Mouse (Mus musculus) c-Kit-negative CD71-positive TER-119-positive erythroid progenitor cells, embryonic 14.5 days (primary cell): ENCODE measurements around the gene Sync.

Experiments
- DNase-seq: peaks from one replicate; pipeline ENCODE4 v3.0.0-alpha.2; 2013; ENCODE audit warnings: low read depth, low spot score

Sync gene

GRCm38 (mm10) chr4:129303816-129304215 lies 16.4 kb downstream of the Sync start:
- no peak for DNase-seq

- DNase-seq = no peak
These were observed 16.9 kb downstream of the Sync start for GRCm38 (mm10) chr4:129304306-129304705.

GRCm38 (mm10) chr4:129307936-129308335 lies 20.5 kb downstream of the Sync start:
- no peak for DNase-seq

GRCm38 (mm10) chr4:129313886-129314285 lies 26.5 kb downstream of the Sync start:
- no peak for DNase-seq

- no peak for DNase-seq
These were observed 33.5 kb downstream of the Sync start for GRCm38 (mm10) chr4:129320876-129321275.

GRCm38 (mm10) chr4:129322042-129322441 lies 34.6 kb downstream of the Sync start:
- no peak for DNase-seq

GRCm38 (mm10) chr4:129323491-129323890 lies 36.1 kb downstream of the Sync start:
- DNase-seq = no peak

GRCm38 (mm10) chr4:129324756-129325155 lies 37.3 kb downstream of the Sync start:
- DNase-seq = no peak

GRCm38 (mm10) chr4:129326191-129326590 lies 38.8 kb downstream of the Sync start:
- no peak for DNase-seq

GRCm38 (mm10) chr4:129332846-129333245 lies 45.4 kb downstream of the Sync start:
- no peak for DNase-seq

- DNase-seq = peak; percentile 36
These were observed 47.3 kb downstream of the Sync start for GRCm38 (mm10) chr4:129334677-129335215.

GRCm38 (mm10) chr4:129335216-129336074 lies 48.0 kb downstream of the Sync start, which contains the start of the genes Rbbp4 and Zbtb8os:
Rbbp4 (minus strand) TSS chr4:129335370.
Zbtb8os (plus strand) TSS chr4:129335695.
- DNase-seq = peak; percentile 96

- no peak for DNase-seq
These were observed 48.9 kb downstream of the Sync start for GRCm38 (mm10) chr4:129336291-129336690.

GRCm38 (mm10) chr4:129339743-129340142 lies 52.3 kb downstream of the Sync start:
- peak; percentile 56 for DNase-seq

- DNase-seq = no peak
These were observed 54.5 kb downstream of the Sync start for GRCm38 (mm10) chr4:129341888-129342287.

- no peak for DNase-seq
These were observed 55.3 kb downstream of the Sync start for GRCm38 (mm10) chr4:129342705-129343104.

- DNase-seq = no peak
These were observed 59.2 kb downstream of the Sync start for GRCm38 (mm10) chr4:129346481-129347154.

GRCm38 (mm10) chr4:129350644-129351043 lies 63.2 kb downstream of the Sync start:
- peak; percentile 71 for DNase-seq

- no peak for DNase-seq
These were observed 63.7 kb downstream of the Sync start for GRCm38 (mm10) chr4:129351111-129351510.

- no peak for DNase-seq
These were observed 65.8 kb downstream of the Sync start for GRCm38 (mm10) chr4:129353176-129353575.

GRCm38 (mm10) chr4:129354236-129354635 lies 66.8 kb downstream of the Sync start:
- DNase-seq = no peak

- DNase-seq = no peak
These were observed 70.3 kb downstream of the Sync start for GRCm38 (mm10) chr4:129357613-129358163.
